Mouse (Mus musculus) forebrain, embryonic 16.5 days (tissue): ENCODE data around the gene Pacs2. TPM values are rescaled to one million over a fixed set of nuclear protein-coding genes. Genes with fewer than 3 reads are reported as not detected.

Source experiments
- ATAC-seq: fragments of 200-750 bp; cut with Nextera tagmentation; 2 replicates; pipeline ENCODE4 v1.8.0; 2017; ENCODE audit warnings: mild to moderate bottlenecking, moderate library complexity
- H3K27ac ChIP-seq: fragments of 300-500 bp; sonication (generic); 2 replicates; pipeline ENCODE4 v1.5.1; 2014; ENCODE audit warnings: low read length, control low read depth
- H3K27me3 ChIP-seq: fragments of 300-500 bp; sonication (generic); replicated peaks from 2 replicates; pipeline ENCODE4 v1.6.1; 2014; ENCODE audit warnings: low read length; ENCODE audit not compliant: control insufficient read depth, insufficient read depth
- H3K36me3 ChIP-seq: fragments of 300-500 bp; sonication (generic); 2 replicates; pipeline ENCODE4 v1.6.1; 2014; ENCODE audit not compliant: control insufficient read depth, insufficient read depth
- H3K4me1 ChIP-seq: fragments of 300-500 bp; sonication (generic); replicated peaks from 2 replicates; pipeline ENCODE4 v1.6.1; 2014; ENCODE audit warnings: low read length; ENCODE audit not compliant: control insufficient read depth, insufficient read depth
- H3K4me2 ChIP-seq: fragments of 300-500 bp; sonication (generic); 2 replicates; pipeline ENCODE4 v1.6.1; 2014; ENCODE audit warnings: mild to moderate bottlenecking, low read length, control low read depth
- H3K4me3 ChIP-seq: fragments of 300-500 bp; sonication (generic); replicated peaks from 2 replicates; pipeline ENCODE4 v1.5.1; 2014; ENCODE audit warnings: mild to moderate bottlenecking, low read length, control low read depth
- H3K9ac ChIP-seq: fragments of 300-500 bp; sonication (generic); replicated peaks from 2 replicates; pipeline ENCODE4 v1.6.1; 2014; ENCODE audit warnings: low read depth, low read length, control low read depth
- H3K9me3 ChIP-seq: fragments of 300-500 bp; sonication (generic); 2 replicates; pipeline ENCODE4 v1.6.1; 2016; ENCODE audit warnings: low read length; ENCODE audit not compliant: control insufficient read depth
- WGBS: fragments of 180-500 bp; shearing (Covaris S2); extraction: QIAGEN DNeasy Blood & Tissue Kit; methylation state at CpG from one replicate; pipeline ENCODE4 v1.1.7; 2014; 5-methylcytosine and 5-hydroxymethylcytosine counted together
- polyA plus RNA-seq: library from polyadenylated mRNA; unstranded; fragments of >200 nt; fragmentation: Nextera tagmentation; extraction: Ambion mirVana; gene quantifications from 2 replicates; pipeline ENCODE4 v1.2.1, GENCODE M21; 2015

The Pacs2 gene
- polyA plus RNA-seq, 1 experiment from 2014 or later = 23.2 TPM

DNA sequence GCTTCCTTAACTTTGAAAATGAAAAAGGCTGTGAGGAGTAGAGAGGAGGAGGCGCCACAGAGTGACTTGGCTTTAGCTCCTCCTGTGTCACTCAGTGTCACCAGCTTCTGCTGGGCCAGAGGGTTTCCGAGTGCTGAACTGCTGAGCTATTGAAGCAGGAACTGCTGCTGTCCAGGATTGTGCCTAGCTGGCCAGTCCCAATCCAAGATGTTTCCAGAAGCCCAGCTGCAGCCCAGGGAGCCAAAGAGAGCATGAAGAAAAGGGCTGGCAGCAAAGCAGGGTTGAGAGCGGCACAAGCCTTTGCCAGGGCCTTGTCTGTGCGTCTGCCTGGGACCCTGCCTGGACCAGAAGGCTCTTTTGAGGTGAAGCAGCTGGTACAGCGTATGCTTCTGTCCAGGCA is 33.8 kb downstream of the Pacs2 start:
- Histone ChIP-seq H3K9me3 (no peaks in the 10 kb centered on the region), H3K36me3 (peaks cover 18% of the 10 kb centered on the region), H3K27ac (no peak overlapping the region), H3K9ac (no peak overlapping the region), H3K27me3 (no peaks in the 10 kb centered on the region), H3K4me1 (no peaks in the 10 kb centered on the region), H3K4me3 (no peak overlapping the region), H3K4me2 (no peak overlapping the region)
- no peak for ATAC-seq
- WGBS = 92% methylated on average over 5 of the region's 5 CpGs

DNA sequence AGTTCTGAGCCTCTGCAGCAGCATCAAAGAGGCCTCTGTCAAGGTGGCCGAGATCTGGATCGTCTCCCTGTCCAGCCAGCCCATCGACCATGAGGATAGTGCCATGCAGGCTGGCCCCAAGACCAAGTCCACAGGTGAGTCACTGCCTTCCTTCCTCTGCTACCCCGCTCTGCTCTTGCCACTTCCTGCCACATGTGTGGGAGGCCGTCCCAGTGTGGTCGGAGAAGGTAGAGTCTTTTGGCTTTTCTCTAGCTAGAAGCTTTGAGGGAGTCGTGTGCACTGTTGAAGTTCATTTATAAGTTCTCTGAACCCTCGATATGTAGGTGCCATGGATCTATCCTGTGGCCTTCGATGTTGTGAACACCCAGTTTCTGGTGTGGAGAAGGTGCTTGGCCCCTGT is 35.5 kb downstream of the Pacs2 start:
- no peaks in the 10 kb centered on the region for H3K27me3 ChIP-seq
- no peak overlapping the region for H3K9ac ChIP-seq
- H3K9me3 ChIP-seq = no peaks in the 10 kb centered on the region
- no peak overlapping the region for H3K4me3 ChIP-seq
- ATAC-seq = no peak
- H3K4me1 ChIP-seq = no peaks in the 10 kb centered on the region
- H3K36me3 ChIP-seq = peaks cover 27% of the 10 kb centered on the region
- H3K4me2 ChIP-seq = no peak overlapping the region
- WGBS = 96% methylated on average over 9 of the region's 9 CpGs
- no peak overlapping the region for H3K27ac ChIP-seq

DNA sequence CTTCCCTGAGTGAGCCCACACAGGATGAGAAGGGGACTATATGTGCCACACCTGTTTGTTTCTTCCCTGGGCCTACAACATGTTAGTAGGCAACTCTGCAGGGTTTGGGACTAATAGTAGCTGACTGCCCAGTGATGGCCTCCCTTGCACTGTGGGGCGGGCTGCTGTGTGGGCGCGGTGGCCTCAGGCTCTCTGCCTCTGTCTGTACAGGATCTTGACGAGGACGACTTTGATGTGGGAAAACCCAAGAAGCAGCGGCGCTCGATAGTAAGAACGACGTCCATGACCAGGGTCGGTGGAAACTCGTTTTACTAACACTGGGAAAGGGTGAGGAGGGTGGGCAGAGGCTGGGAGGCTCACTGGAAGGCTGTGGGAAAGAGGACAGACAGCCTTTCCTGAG is 36.4 kb downstream of the Pacs2 start:
- Histone ChIP-seq H3K4me1 (no peaks in the 10 kb centered on the region), H3K9me3 (no peaks in the 10 kb centered on the region), H3K4me3 (no peak overlapping the region), H3K36me3 (peaks cover 27% of the 10 kb centered on the region), H3K4me2 (no peak overlapping the region), H3K27me3 (no peaks in the 10 kb centered on the region), H3K9ac (no peak overlapping the region), H3K27ac (no peak overlapping the region)
- 91% methylated on average over 12 of the region's 12 CpGs for WGBS
- no peak for ATAC-seq

DNA sequence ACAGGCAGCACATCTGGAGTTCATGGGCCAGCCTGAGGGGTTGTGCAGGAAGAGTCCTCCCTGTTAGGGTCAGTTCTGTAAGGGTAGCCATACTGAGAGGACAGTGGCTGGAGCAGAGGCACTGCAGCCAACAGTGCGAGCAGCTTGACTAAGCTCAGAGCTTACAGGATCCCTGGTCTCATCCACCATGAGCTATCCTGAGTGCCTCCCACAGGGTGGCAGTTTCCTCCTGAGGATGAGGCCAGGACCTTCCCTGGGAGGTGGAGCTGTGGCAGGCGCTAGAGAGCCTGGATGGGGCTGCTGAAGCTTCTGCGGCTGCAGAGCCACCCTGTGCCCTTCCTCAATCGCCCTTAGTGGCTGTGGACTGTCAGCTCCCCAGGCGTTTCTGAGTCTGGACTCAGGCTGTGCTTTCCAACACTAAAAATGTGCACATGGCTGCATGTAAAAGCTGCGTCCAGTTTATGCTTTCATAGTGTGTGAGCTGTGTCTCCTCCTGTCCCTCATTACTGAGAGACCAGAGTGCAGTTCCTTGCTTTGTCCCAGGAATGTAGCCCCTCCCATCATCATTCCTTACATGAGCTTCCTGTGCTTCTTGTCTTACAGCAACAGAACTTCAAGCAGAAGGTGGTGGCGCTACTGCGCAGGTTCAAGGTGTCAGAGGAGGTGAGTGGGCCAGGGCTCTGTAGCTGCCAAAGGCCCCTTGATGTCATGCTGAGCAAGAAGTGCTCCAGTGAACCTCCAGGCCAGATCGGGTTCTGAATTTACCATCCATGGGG is 37.5 kb downstream of the Pacs2 start:
- H3K9me3 ChIP-seq = no peaks in the 10 kb centered on the region
- H3K9ac ChIP-seq = no peak overlapping the region
- ATAC-seq = no peak
- H3K36me3 ChIP-seq = peaks cover 32% of the 10 kb centered on the region
- H3K4me3 ChIP-seq = no peak overlapping the region
- H3K4me2 ChIP-seq = no peak overlapping the region
- no peaks in the 10 kb centered on the region for H3K27me3 ChIP-seq
- H3K27ac ChIP-seq = no peak overlapping the region
- no peaks in the 10 kb centered on the region for H3K4me1 ChIP-seq
- WGBS = 75% methylated on average over 9 of the region's 9 CpGs

DNA sequence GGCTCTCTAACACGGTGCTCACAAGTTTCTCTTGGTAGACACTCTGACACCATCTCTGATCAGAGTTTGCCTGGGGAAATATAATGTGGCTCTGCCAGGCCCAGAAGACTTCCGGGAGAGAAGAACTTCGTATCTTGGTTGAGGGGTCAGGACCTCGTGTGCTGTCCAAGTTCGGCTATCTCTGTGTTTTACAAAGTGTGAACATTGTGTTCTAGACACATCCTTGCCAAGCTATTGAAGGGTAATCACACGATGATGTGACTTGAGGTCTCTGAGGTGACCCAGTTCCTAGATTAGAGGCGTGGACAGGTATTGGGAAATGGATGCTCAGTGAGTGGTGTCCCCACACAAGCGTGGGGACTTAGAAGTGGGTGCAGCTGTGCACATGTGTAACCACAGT is 41.8 kb downstream of the Pacs2 start:
- H3K9me3 ChIP-seq = no peaks in the 10 kb centered on the region
- H3K4me1 ChIP-seq = no peaks in the 10 kb centered on the region
- no peaks in the 10 kb centered on the region for H3K27me3 ChIP-seq
- H3K27ac ChIP-seq = no peak overlapping the region
- no peak overlapping the region for H3K4me2 ChIP-seq
- H3K4me3 ChIP-seq = no peak overlapping the region
- WGBS = 95% methylated on average over 8 of the region's 8 CpGs
- no peak for ATAC-seq
- H3K9ac ChIP-seq = no peak overlapping the region
- H3K36me3 ChIP-seq = peaks cover 50% of the 10 kb centered on the region

DNA sequence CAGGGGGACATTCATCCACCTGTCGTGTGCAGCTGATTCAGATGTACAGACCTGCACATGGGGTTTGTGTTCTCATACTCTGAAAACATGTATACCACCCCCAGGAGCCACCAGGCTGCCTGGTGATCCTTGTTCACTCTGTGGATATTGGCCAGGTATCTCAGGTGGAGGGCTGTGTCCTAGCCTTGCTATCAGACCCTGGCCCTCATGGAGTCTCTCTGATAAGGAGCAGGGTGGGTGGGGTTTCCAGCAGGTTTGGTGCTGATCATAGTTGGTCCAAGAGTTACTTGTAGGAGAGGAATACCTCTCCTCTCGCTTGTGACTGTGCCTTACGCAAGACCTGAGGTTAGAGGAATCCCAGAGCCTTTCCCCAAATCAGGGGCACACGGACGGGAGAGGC is 45.9 kb downstream of the Pacs2 start:
- no peaks in the 10 kb centered on the region for H3K27me3 ChIP-seq
- peaks cover 42% of the 10 kb centered on the region for H3K36me3 ChIP-seq
- no peak for ATAC-seq
- WGBS = 91% methylated on average over 5 of the region's 5 CpGs
- no peaks in the 10 kb centered on the region for H3K4me1 ChIP-seq
- no peak overlapping the region for H3K27ac ChIP-seq
- H3K4me3 ChIP-seq = no peak overlapping the region
- H3K4me2 ChIP-seq = no peak overlapping the region
- H3K9ac ChIP-seq = no peak overlapping the region
- H3K9me3 ChIP-seq = no peaks in the 10 kb centered on the region

DNA sequence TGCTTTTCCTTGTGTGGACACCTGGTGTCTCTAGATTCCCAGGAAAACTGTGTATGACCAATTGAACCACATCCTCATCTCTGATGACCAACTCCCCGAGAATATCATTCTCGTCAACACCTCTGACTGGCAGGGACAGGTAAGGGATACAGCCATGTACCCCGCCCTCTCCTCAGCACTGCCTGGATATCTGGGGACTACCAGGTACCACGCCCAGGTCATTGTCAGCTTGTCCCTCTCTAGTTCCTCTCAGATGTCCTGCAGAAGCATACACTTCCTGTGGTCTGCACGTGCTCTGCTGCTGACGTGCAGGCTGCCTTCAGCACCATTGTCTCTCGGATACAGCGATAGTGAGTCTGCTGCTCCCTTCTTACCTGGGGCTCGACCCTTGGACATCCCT is 47.3 kb downstream of the Pacs2 start:
- no peak for ATAC-seq
- Histone ChIP-seq H3K4me2 (no peak overlapping the region), H3K4me3 (no peak overlapping the region), H3K36me3 (peaks cover 39% of the 10 kb centered on the region), H3K27ac (no peak overlapping the region), H3K9ac (no peak overlapping the region), H3K27me3 (no peaks in the 10 kb centered on the region), H3K4me1 (no peaks in the 10 kb centered on the region), H3K9me3 (no peaks in the 10 kb centered on the region)
- 94% methylated on average over 9 of the region's 9 CpGs for WGBS

DNA sequence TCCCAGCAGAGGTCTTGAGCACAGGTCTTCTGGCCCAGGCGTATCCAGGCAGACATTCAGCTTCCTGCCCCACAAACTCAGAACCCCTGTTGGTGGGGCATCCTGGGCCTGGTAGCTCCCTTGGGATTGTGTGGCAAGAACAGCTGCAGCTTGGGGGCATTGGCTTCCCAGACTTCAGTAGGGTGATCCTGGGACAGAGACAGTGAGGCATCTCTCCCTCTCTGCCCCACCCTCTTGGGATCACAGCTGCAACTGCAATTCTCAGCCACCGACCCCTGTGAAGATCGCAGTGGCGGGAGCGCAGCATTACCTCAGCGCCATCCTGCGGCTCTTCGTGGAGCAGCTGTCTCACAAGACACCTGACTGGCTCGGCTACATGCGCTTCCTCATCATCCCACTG is 47.9 kb downstream of the Pacs2 start:
- Histone ChIP-seq H3K4me1 (no peaks in the 10 kb centered on the region), H3K4me2 (no peak overlapping the region), H3K9me3 (no peaks in the 10 kb centered on the region), H3K9ac (no peak overlapping the region), H3K27ac (no peak overlapping the region), H3K4me3 (no peak overlapping the region), H3K27me3 (no peaks in the 10 kb centered on the region), H3K36me3 (peaks cover 33% of the 10 kb centered on the region)
- ATAC-seq = no peak
- WGBS = 89% methylated on average over 10 of the region's 10 CpGs

DNA sequence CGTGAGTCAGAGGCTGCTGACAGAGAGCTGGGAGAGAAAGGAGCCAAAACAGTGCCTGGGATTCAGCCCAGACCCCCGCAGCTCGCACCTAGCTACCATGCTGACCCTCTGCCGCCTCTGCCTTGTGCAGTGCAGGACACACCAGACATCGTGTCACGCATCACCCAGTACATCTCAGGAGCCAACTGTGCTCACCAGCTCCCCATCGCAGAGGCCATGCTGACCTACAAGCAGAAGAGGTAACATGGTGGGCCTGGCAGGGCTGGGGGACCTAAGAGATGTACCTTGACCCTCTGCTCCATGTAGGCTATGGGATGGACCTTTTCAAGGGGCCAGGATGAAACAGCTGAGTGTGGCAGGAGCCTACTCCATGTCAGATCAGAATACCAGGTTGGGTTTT is 49.4 kb downstream of the Pacs2 start:
- Histone ChIP-seq H3K4me1 (no peaks in the 10 kb centered on the region), H3K36me3 (peaks cover 24% of the 10 kb centered on the region), H3K9ac (no peak overlapping the region), H3K27ac (no peak overlapping the region), H3K9me3 (no peaks in the 10 kb centered on the region), H3K4me3 (no peak overlapping the region), H3K27me3 (no peaks in the 10 kb centered on the region), H3K4me2 (no peak overlapping the region)
- 94% methylated on average over 7 of the region's 7 CpGs for WGBS
- ATAC-seq = no peak

DNA sequence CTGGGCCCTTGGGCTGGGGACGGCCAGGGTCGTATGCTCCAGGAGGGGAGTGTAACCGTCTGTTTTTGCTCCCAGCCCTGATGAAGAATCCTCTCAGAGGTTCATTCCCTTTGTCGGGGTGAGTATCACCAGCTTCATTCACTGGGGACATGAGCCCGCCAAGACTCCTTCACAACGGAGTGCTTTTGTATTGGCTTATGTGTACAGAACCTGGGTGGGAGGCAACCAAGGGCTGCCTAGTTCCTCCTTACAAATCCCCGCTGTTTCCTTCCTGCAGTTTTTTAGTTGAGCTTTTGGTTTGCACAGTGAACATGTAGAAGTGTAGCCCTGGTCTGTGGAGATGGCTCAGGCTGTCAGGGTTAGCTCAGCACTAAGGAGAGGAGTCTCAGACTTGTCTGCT is 53.7 kb downstream of the Pacs2 start:
- Histone ChIP-seq H3K4me3 (no peak overlapping the region), H3K9me3 (no peaks in the 10 kb centered on the region), H3K36me3 (peaks cover 17% of the 10 kb centered on the region), H3K27ac (no peak overlapping the region), H3K4me2 (no peak overlapping the region), H3K27me3 (no peaks in the 10 kb centered on the region), H3K4me1 (no peaks in the 10 kb centered on the region), H3K9ac (no peak overlapping the region)
- no peak for ATAC-seq
- 84% methylated on average over 7 of the region's 7 CpGs for WGBS
